Comparison of ENCODE assay signal across 9 mouse cellular contexts in the genomic region with DNA sequence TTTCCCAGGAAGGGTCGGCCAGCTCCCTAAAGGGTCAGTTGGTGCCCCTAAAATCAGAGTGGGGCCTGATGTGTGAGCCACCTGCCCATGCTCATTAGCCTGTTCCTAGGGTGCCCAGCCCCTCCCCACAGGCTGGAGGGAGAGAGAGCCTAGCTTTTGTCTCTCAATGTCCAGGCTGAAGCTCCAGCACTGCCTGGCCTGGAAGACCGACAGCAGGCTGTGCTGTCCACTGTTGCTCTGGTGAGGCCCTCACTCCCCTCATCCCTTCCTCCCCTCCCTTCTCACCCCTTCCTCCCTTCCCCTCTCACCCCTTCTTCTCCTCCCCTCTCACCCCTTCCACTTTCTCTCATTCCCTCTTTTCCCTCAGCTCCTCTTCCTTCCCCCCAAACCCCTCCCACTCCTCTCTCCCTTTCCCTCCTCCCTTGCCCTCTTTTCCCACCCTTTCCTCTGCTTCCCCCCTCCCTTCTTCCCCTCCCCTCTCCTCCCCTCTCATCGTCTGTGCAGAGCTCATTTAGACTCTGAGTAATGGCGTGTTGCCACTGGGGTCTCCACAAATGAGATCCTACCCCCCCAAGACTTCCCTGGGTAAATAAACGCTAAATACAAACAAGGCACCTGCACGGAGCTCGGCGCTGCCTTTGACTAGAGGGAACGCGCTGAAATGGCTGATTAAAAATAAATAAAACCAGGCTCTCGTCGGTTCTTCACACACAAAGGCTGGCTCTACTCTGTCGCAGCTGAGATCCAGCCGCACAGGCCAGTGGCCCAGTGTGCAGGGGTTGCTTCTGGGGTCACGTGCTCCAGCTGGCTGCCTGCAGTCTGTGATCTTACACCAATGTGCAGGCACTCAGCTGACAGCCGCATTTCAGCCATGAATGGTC. TPM values are rescaled to one million over a fixed set of nuclear protein-coding genes. Genes with fewer than 3 reads are reported as not detected.
DNase-seq lines count a peak whose midpoint lies in the region; ATAC-seq and TF ChIP-seq lines count a peak whose summit lies in the region.
"Had no signal": no experiment of that assay in that cellular context is flagged by ENCODE, and none has a peak within 500 bp of the region (broad histone marks: within the 10 kb centered on the region; RNA-seq: fewer than 3 reads in every experiment).

No protein-coding gene starts in this region.

- H3K9ac ChIP-seq in heart, adult 2 months (ENCODE audit: low read depth, low read length): peak overlapping the region; percentile 42; the same call in 1 of the 2 replicates
- H3K9ac ChIP-seq in intestine, embryonic 16.5 days (ENCODE audit: low read depth, low read length): no peak overlapping the region; the same call in 1 of the 2 replicates
- H3K9ac ChIP-seq in liver, adult 2 months (ENCODE audit: low read depth, low read length): no peak overlapping the region
- peak overlapping the region; percentile 35; the same call in 1 of the 2 replicates for H3K9ac ChIP-seq in neural tube, embryonic 12.5 days

- ATAC-seq in intestine, embryonic 16.5 days: peak; percentile 79
- peak; percentile 93 for ATAC-seq in neural tube, embryonic 12.5 days (ENCODE audit: low FRiP score, low read depth)
- no peak for ATAC-seq in inflammation-experienced regulatory T-cells, adult 6 months

- peak overlapping the region; percentile 54 for H3K27ac ChIP-seq in heart, adult 2 months
- peak overlapping the region; percentile 27; the same call in 1 of the 2 replicates for H3K27ac ChIP-seq in intestine, embryonic 16.5 days (ENCODE audit: low read length)
- no peak overlapping the region for H3K27ac ChIP-seq in liver, adult 2 months (replicated peaks; ENCODE audit: insufficient read depth, low read depth, low read length)
- peak overlapping the region; percentile 76 for H3K27ac ChIP-seq in neural tube, embryonic 12.5 days

- intact Hi-C loops in heart, adult 2 months (cut with DNase I): no loop called here

- no peaks in the 10 kb centered on the region for H3K9me3 ChIP-seq in intestine, embryonic 16.5 days (ENCODE audit: control insufficient read depth, low read length)
- H3K9me3 ChIP-seq in neural tube, embryonic 12.5 days: no peaks in the 10 kb centered on the region

- H3K27me3 ChIP-seq in heart, adult 2 months (ENCODE audit: control insufficient read depth, insufficient read depth, low read length): no peaks in the 10 kb centered on the region
- H3K27me3 ChIP-seq in intestine, embryonic 16.5 days (replicated peaks; ENCODE audit: control insufficient read depth, insufficient read depth, low read length): no peaks in the 10 kb centered on the region
- 0 out of 2 replicates have a peak, but pooled peaks cover 2% of the 10 kb centered on the region for H3K27me3 ChIP-seq in liver, adult 2 months (ENCODE audit: control insufficient read depth, insufficient read depth, low read length)
- H3K27me3 ChIP-seq in neural tube, embryonic 12.5 days (replicated peaks): no peaks in the 10 kb centered on the region

- H3K4me3 ChIP-seq in heart, adult 2 months: no peak overlapping the region
- H3K4me3 ChIP-seq in intestine, embryonic 16.5 days (ENCODE audit: low read length): no peak overlapping the region
- H3K4me3 ChIP-seq in liver, adult 2 months (ENCODE audit: insufficient read depth, low read depth, low read length): no peak overlapping the region
- H3K4me3 ChIP-seq in neural tube, embryonic 12.5 days: 0 out of 2 replicates have a peak overlapping the region, but pooled peaks have one; percentile 9

- no peaks in the 10 kb centered on the region for H3K36me3 ChIP-seq in heart, adult 2 months (ENCODE audit: control insufficient read depth, insufficient read depth, low read length)
- H3K36me3 ChIP-seq in intestine, embryonic 16.5 days (ENCODE audit: control insufficient read depth, insufficient read depth, low read length): no peaks in the 10 kb centered on the region
- no peaks in the 10 kb centered on the region for H3K36me3 ChIP-seq in liver, adult 2 months (ENCODE audit: control insufficient read depth, insufficient read depth, low read length)
- H3K36me3 ChIP-seq in neural tube, embryonic 12.5 days: no peaks in the 10 kb centered on the region

- H3K4me2 ChIP-seq in intestine, embryonic 16.5 days (ENCODE audit: low read depth, low read length): no peak overlapping the region
- H3K4me2 ChIP-seq in neural tube, embryonic 12.5 days (replicated peaks): peak overlapping the region; percentile 51

- peak; percentile 51 for TF ChIP-seq POLR2A in heart, adult 2 months (IDR thresholded peaks at IDR 0.05; ENCODE audit: insufficient read depth, low read depth, low read length)
- TF ChIP-seq POLR2A in liver, adult 2 months (IDR thresholded peaks at IDR 0.05; ENCODE audit: extremely low read depth, insufficient read depth, low read length): no peak

- no peaks in the 10 kb centered on the region for H3K79me2 ChIP-seq in heart, adult 2 months (replicated peaks; ENCODE audit: control insufficient read depth, insufficient read depth, low read length)
- H3K79me2 ChIP-seq in liver, adult 2 months (ENCODE audit: control insufficient read depth, insufficient read depth, low read length): no peaks in the 10 kb centered on the region

- peak; percentile 23 for DNase-seq in ovary, postnatal 36 days (ENCODE audit: low spot score)
- no peak for DNase-seq in ovary, postnatal 14 days (ENCODE audit: low spot score)
- peak; percentile 63 to 79 for DNase-seq in heart, adult 2 months
- DNase-seq in liver, adult 2 months (ENCODE audit: extremely low read depth, low read depth, low spot score): peak; percentile 8
- no peak for DNase-seq in cerebellum, postnatal 36 days

- H3K4me1 ChIP-seq in heart, adult 2 months (ENCODE audit: control insufficient read depth, insufficient read depth, low read length): peaks cover 2% of the 10 kb centered on the region; the same call in 1 of the 2 replicates
- H3K4me1 ChIP-seq in intestine, embryonic 16.5 days (ENCODE audit: control insufficient read depth, insufficient read depth, low read length): peaks cover 6% of the 10 kb centered on the region; the same call in 1 of the 2 replicates
- no peaks in the 10 kb centered on the region for H3K4me1 ChIP-seq in liver, adult 2 months (ENCODE audit: control insufficient read depth, insufficient read depth, low read length)
- H3K4me1 ChIP-seq in neural tube, embryonic 12.5 days: peaks cover 35% of the 10 kb centered on the region

- no peak for TF ChIP-seq CTCF in heart, adult 2 months (IDR thresholded peaks at IDR 0.05)
- TF ChIP-seq CTCF in liver, adult 2 months (IDR thresholded peaks at IDR 0.05; ENCODE audit: low read depth, low read length): no peak

- 45% methylated on average over 16 of the region's 16 CpGs for WGBS in heart, adult 2 months
- 12% methylated on average over 16 of the region's 16 CpGs for WGBS in intestine, embryonic 16.5 days
- WGBS in liver, adult 2 months: 20% methylated on average over 16 of the region's 16 CpGs
- WGBS in neural tube, embryonic 12.5 days: 11% methylated on average over 16 of the region's 16 CpGs

- TF ChIP-seq EP300 in heart, adult 2 months (IDR thresholded peaks at IDR 0.05; ENCODE audit: insufficient read depth, low read depth, low read length): 0 out of 2 replicates have a peak, but pooled peaks have one; percentile 10

RNA-seq across cellular contexts. Expression of a gene that starts 13.3 kb away (rescaled TPM):
- total RNA-seq in heart, adult 2 months (2021): not detected
- 0.10 and 0.15 TPM in 2 replicates for polyA plus RNA-seq in heart, adult 2 months (2012; rRNA removed)
- polyA plus RNA-seq in intestine, embryonic 16.5 days (2015; fragmentation: Nextera tagmentation; extraction: Ambion mirVana): 0.05 TPM in 1 of 2 replicates, not detected in the other
- not detected in 2 replicates for total RNA-seq in liver, adult 2 months (2014; rRNA removed)
- not detected in 2 replicates for polyA plus RNA-seq in liver, adult 2 months (2012; rRNA removed)
- polyA plus RNA-seq in neural tube, embryonic 12.5 days (2016; fragmentation: Nextera tagmentation; extraction: Ambion mirVana): 0.08 TPM in 1 of 2 replicates, not detected in the other
- not detected for polyA plus RNA-seq in inflammation-experienced regulatory T-cells, adult 6 months (2017; shearing (Covaris generic))
- total RNA-seq: ES-E14 had no signal

Comparison
In these comparisons a context has a peak if more than half of its experiments do, and no peak if none do; other contexts are left out.
1. DNase-seq: peak in ovary, postnatal 36 days (single experiment), heart, adult 2 months (2 of 2) and liver, adult 2 months (single experiment); none in ovary, postnatal 14 days (single experiment) and cerebellum, postnatal 36 days (0 of 2).
2. H3K9ac ChIP-seq: peak in heart, adult 2 months (single experiment) and neural tube, embryonic 12.5 days (single experiment); none in intestine, embryonic 16.5 days (single experiment) and liver, adult 2 months (single experiment).